Mouse (Mus musculus) bone marrow macrophage, adult 2 months (primary cell): ENCODE results near the gene Bicc1. TPM values are rescaled to one million over a fixed set of nuclear protein-coding genes. Genes with fewer than 3 reads are reported as not detected.

ENCODE experiments used
- H3K27ac ChIP-seq: 2 replicates; pipeline ENCODE4 v1.5.1; 2012; ENCODE audit warnings: low read depth, low read length; ENCODE audit not compliant: insufficient read depth
- H3K4me1 ChIP-seq: 2 replicates; pipeline ENCODE4 v1.6.1; 2012; ENCODE audit warnings: low read length; ENCODE audit not compliant: control insufficient read depth, insufficient read depth
- H3K4me3 ChIP-seq: 2 replicates; pipeline ENCODE4 v1.5.1; 2012; ENCODE audit warnings: mild to moderate bottlenecking, low read length, moderate library complexity; ENCODE audit not compliant: insufficient read depth
- CTCF ChIP-seq: IDR thresholded peaks from 2 replicates; pipeline ENCODE4 v1.5.1; 2012; ENCODE audit warnings: low read depth, mild to moderate bottlenecking, low read length, moderate library complexity
- POLR2A ChIP-seq: IDR thresholded peaks from 2 replicates; pipeline ENCODE4 v1.6.1; 2012; ENCODE audit warnings: mild to moderate bottlenecking, low read depth, low read length, borderline replicate concordance
- polyA plus RNA-seq: library from polyadenylated mRNA; stranded (reverse); fragments of >200 nt; gene quantifications from 2 replicates; pipeline ENCODE4 v1.2.4, GENCODE M21; 2012; ENCODE audit not compliant: missing spikeins, insufficient read depth, insufficient read length

The Bicc1 gene
- polyA plus RNA-seq, 1 experiment: 0.27 TPM

- Histone ChIP-seq H3K4me3 (no peak overlapping the region), H3K4me1 (no peaks in the 10 kb centered on the region), H3K27ac (no peak overlapping the region)
- TF ChIP-seq POLR2A (no peak), CTCF (no peak)
These were observed 99.2 kb downstream of the Bicc1 start for GRCm38 (mm10) chr10:71060269-71060668.

- Histone ChIP-seq H3K27ac (no peak overlapping the region), H3K4me1 (no peaks in the 10 kb centered on the region), H3K4me3 (no peak overlapping the region)
- TF ChIP-seq POLR2A (no peak), CTCF (no peak)
These were observed 100.8 kb downstream of the Bicc1 start for GRCm38 (mm10) chr10:71058616-71059247.

- H3K4me1 ChIP-seq: no peaks in the 10 kb centered on the region
- no peak overlapping the region for H3K4me3 ChIP-seq
- TF ChIP-seq CTCF (no peak), POLR2A (no peak)
- no peak overlapping the region for H3K27ac ChIP-seq
These were observed 101.4 kb downstream of the Bicc1 start for GRCm38 (mm10) chr10:71058070-71058469.

- H3K4me1 ChIP-seq: no peaks in the 10 kb centered on the region
- TF ChIP-seq POLR2A (no peak), CTCF (no peak)
- H3K27ac ChIP-seq: no peak overlapping the region
- H3K4me3 ChIP-seq: no peak overlapping the region
These were observed 106.8 kb downstream of the Bicc1 start for GRCm38 (mm10) chr10:71052748-71053147.

- Histone ChIP-seq H3K27ac (no peak overlapping the region), H3K4me3 (no peak overlapping the region), H3K4me1 (no peaks in the 10 kb centered on the region)
- TF ChIP-seq POLR2A (no peak), CTCF (no peak)
These were observed 107.3 kb downstream of the Bicc1 start for GRCm38 (mm10) chr10:71052208-71052607.

- Histone ChIP-seq H3K27ac (no peak overlapping the region), H3K4me1 (no peaks in the 10 kb centered on the region), H3K4me3 (no peak overlapping the region)
- TF ChIP-seq CTCF (no peak), POLR2A (no peak)
These were observed 108.7 kb downstream of the Bicc1 start for GRCm38 (mm10) chr10:71050722-71051333.

- Histone ChIP-seq H3K4me3 (no peak overlapping the region), H3K27ac (no peak overlapping the region), H3K4me1 (no peaks in the 10 kb centered on the region)
- no peak for TF ChIP-seq CTCF
- no peak for TF ChIP-seq POLR2A
These were observed 110.2 kb downstream of the Bicc1 start for GRCm38 (mm10) chr10:71049294-71049693.

GRCm38 (mm10) chr10:71044410-71044809 lies 115.1 kb downstream of the Bicc1 start:
- no peaks in the 10 kb centered on the region for H3K4me1 ChIP-seq
- H3K4me3 ChIP-seq: no peak overlapping the region
- no peak overlapping the region for H3K27ac ChIP-seq
- TF ChIP-seq CTCF: no peak
- no peak for TF ChIP-seq POLR2A

GRCm38 (mm10) chr10:71041874-71042273 lies 117.6 kb downstream of the Bicc1 start:
- H3K4me1 ChIP-seq: no peaks in the 10 kb centered on the region
- no peak overlapping the region for H3K4me3 ChIP-seq
- TF ChIP-seq CTCF: no peak
- no peak for TF ChIP-seq POLR2A
- no peak overlapping the region for H3K27ac ChIP-seq

GRCm38 (mm10) chr10:71036484-71036883 lies 123.0 kb downstream of the Bicc1 start:
- no peaks in the 10 kb centered on the region for H3K4me1 ChIP-seq
- no peak overlapping the region for H3K4me3 ChIP-seq
- no peak overlapping the region for H3K27ac ChIP-seq
- TF ChIP-seq POLR2A (no peak), CTCF (no peak)
